Mouse (Mus musculus) NIH3T3 (cell line): ENCODE data around the gene Sppl3.
A peak's percentile ranks its signal among the peaks of the same experiment; 100 is the strongest.
"Not testable (repeated sequence)": the region's sequence is repeated elsewhere in the genome, so short reads cannot be mapped to it uniquely, and the experiment has no call there.

Source experiments
- DNase-seq: peaks from one replicate; pipeline ENCODE4 v3.0.0-alpha.2; 2012; ENCODE audit warnings: low read depth

Sppl3 gene

DNA sequence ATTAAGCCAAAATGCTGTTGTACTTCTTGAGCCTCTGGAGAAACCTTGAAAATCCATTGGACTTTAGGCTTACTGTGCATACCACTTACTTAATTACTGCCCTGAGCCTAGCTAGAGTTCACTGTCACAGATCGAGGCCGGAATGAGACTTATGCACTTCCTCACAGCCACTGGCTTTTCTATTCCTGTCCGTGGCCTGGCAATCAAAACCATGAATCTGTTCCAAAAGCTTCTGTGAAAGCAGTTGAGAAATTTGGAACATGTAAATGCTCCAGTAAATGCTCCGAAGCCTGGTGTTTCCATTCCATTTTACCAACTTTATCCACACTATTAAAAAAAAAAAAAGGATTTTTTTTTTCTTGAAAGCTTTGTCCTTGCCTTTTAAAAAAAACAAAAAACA, 29.8 kb downstream of the Sppl3 start:
- DNase-seq = peak; percentile 43

DNA sequence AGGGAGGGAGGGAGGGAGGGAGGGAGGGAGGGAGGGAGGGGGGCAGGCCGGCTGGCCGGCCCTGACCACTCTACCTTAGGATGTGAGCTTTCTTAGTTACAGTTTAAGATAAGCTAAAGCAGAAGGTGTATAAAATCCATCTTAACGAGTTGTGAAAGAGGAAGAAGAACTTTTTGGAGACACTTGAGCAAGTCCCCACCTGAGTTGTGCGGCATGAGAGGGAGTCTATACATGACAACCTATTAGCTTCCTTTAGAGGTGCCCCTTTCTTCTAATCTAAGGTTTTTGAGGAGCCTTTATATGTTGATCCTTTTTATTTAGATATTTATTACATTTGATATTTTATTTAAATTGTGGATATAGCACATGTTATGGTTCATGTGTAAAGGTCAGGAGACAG, 32.7 kb downstream of the Sppl3 start:
- no peak for DNase-seq

DNA sequence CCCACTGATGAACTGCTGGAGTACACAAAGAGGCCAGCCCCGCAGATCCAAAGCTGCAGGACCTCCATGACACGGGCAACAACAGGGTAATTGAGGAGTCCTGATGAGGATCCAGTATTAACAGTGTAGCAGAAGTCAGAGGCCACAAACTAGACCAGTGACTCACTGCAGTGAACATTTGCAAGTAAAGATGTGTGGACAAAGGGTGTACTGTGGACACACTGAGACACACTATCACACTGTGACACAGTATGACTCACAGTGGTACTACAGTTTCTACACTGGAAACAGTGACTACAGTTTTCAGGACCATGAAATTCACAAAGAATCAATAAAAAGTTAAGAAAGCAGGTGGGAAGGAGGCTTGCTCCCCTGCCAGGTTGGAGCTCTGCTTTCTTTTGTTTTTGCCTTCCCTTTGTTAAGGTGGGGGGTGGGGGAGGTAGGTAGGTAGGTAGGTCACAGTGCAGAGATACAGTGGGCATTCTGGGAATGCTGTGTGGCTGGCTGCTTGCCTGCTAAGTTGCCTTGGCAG, 34.3 kb downstream of the Sppl3 start:
- DNase-seq = no peak

DNA sequence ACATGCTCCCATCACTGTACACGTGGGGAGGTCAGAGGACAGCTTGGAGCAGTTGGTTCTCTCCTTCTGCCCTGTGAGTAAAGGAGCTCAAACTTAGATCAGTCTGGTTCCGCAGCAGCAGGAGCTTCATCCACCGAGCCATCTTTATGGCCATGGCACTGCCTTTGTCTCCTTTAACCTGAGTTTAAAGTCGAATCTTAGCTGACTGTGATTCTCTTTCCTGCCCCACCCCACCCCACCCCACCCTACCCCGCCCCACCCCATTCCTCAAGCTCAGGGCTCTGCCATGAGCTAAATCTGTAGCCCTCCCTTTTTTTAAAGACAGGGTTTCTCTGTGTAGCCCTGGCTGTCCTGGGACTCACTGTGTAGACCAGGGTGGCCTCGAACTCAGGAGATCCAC, 38.8 kb downstream of the Sppl3 start:
- DNase-seq = no peak

DNA sequence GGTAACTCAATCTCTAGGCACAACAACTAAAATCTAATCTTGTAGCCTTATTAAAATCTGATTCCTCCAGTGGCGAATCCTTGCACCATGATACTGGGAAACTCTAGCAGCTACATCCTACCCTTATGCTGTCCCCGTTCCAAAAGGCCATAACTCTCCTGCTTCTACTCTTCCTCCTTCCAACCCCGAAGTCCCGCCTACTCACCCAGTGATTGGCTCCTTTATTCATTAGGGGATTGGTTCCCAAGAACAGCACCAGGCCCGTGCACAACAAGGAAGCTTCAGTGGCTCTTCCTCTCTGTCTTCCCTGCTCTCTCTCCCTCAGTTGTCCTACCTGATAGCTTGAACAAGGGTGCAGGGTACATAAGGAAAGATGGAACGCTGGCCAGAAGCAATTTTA, 39.8 kb downstream of the Sppl3 start:
- DNase-seq = no peak

DNA sequence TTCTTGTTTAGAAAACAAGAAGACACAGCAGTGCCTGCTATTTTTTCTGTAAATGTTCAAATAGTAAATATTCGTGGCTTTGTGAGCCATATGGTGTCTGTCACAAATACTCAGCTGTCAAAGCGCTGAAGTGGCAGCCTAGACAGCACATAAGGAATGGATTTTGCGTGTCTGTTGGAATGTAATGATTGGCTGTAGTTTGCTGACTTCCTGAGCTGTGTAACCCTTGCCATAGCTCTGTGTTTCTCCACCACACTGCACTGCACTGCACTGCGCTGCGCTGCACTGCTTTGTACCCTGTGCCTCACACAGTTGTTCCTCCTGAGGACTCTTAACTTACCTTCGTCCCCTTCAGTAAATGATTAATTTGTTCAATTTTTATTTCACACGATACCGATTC, 41.6 kb downstream of the Sppl3 start:
- no peak for DNase-seq

DNA sequence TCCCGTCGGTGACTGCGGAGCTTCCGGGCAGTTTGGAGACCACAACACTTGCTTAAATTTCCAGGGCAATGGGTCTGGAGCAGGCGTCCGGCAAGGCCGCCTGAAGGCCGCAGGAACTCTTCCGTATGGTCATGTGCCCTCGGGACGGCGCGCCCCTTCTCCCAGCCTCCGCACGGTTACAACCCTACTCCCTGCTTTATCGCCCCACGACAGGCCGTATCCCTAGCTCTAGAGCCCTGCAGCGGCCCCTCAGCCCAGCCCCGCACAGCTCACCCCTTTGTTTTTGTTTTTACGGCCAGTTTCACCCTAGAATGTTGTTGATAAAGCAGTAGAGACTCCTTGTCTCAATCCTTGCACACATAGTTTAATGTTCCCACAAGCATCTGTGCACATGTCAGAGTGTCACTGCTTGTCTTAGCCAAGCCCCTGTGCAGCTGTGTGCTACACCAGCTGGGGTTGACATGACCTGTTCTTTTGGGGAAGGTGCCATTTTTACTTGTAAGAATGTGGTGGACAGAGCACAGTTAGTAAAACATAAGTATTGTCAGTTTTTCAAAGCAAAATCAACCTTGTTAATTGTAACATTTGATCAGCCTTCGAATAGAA, 43.0 kb downstream of the Sppl3 start:
- DNase-seq = no peak

DNA sequence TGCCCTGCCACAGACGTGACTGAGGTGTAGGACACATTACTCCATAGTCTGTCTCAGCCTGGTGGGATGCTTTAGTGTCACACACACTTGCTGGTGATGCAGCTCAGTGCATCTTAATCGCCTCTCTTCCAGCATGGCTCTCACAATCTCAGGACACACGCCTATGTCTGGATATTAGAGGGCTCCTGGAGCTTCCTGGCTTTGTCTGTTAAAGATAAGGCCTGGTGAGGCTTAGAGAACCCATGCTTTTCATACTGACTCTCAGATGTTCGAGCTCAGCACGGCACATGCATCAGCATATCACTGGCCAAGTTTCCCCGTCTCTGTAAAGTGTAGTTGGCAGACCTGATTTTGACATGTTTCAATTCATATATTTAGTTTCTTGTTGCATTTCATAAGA, 44.5 kb downstream of the Sppl3 start:
- no peak for DNase-seq

DNA sequence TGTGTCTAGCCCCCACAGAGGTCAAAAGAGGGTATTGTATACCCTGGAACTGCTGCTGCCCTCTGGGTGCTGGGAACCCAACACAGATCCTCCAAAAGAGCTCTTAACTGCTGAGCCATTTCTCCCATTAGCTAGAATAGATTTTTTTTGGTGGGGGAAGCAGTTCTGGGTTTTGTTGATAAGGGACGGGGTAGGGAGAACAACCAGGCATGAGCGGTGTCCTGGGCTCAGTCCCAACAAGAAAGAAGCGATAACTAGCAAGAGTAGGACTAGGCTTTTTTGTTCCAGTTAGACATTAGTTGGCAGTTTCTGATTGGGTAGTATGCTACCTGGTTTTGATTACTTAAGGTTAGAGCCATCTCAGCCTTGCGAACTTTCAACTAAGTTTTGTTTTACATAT, 46.2 kb downstream of the Sppl3 start:
- no peak for DNase-seq

DNA sequence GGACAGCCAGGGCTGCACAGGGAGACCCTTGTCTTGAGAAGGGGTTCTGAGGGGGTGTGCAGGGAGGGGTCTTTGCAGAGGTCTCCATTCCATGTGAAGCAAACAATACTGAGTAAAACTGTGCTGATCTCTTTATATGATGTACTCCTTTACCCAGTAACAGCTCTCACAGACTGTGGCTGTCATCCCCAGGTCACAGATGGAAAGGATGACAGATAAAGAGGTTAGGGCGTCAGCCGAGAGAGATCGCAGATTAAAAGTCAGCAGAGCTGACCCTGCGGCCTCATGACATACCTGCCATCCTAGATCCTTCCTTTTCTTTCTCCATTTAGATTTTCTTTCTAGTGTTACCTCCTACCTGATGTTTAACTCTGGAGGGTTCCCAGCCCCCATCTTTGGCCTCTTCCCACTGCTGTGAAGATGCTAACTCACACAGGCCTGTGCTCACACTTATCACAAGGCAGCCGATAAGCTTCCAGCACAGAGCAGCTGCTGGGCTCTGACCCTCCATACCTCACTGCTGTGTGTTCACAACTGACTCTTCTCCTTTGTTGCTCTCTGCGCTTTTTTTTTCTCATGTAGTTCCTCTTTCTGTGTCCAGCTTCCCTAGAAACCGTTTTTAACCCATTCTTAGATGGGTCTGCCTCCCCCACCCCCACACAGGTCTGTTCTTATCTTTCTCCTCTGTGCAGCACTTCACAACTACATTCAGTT, 47.8 kb downstream of the Sppl3 start:
- DNase-seq = no peak

DNA sequence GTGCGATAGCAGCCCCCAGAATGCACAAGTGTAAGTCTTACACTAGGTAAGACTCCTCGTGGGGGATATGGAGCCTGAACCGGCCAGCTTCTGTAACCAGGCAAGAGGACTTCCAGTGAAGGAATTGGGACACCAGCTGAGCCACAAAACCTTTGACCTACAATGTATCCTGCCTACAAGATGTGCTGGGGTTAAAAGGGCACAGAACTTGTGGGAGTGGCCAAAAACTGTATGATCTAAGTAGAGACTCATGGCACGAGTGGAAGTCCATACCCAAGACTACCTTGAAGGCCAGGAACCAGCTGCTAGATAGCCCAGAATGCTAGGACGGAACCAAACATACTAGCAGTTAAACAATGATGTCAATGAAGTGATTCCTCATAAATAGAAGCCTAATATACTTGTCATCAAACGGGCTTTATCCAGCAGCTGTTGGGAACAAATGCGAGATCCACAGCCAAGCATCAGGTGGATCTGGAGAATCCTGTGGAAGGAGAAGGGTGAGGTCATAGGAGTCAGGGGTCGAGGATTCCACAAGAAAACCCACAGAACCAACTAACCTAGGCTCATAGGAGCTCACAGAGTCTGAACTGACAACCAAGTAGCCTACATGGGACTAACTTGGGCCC, 49.2 kb downstream of the Sppl3 start:
- DNase-seq = no peak

DNA sequence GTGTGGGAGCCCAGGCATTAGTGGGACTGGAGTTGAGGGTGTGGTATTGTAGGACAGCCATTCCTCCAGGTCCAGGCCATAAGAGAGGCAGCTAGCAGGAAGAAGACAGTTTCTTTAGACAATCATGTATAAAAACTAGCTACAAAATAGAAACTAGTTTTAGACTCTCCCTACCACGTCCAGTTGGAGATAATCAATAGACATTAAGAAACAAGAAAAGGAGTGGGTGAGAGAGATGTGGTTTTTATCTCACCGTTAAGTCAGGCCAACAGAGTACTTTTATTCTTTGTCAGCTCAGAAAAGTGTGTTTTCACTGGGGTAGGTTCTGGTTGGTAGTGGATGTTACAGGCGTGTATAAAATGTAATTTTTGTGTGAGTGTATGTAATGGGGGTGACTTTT, 50.0 kb downstream of the Sppl3 start:
- DNase-seq = no peak

DNA sequence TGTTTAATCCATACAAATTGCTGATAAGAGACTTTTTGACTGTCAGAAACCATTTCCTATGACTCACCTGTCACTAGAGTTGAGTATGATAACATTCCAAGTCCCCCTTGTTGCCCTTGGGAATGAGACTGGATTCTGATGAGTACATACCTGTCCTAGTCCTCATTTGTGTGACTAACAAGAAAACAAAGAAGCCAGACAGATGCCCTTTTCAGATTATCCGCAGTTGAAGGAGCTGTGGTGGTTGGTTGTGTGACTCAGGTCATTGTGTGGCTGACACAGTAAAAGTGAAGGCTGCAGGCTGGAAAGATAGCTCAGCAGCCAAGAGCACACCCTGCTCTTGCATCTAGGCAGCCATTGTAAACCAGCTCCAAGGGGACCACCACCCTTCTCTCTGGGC, 51.6 kb downstream of the Sppl3 start:
- DNase-seq = no peak

DNA sequence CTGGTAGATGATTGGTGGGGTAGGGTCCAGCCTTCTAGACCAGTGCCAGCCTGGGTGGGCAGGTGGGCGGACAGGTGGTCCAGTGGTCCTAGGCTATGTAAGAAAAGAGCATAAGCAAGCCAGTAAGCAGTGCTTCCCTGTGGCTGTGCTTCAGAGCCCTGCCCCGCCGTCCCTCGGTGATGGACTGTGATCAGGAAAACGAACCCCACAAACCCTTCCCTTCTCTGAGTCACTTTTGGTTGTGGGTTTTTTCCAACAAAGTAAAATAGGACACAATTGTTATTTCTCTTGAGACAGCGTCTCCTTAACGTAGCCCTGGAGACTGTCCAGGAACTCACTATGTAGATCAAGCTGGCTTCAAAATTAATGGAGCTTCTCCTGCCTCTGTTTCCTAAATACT, 52.5 kb downstream of the Sppl3 start:
- DNase-seq = no peak

DNA sequence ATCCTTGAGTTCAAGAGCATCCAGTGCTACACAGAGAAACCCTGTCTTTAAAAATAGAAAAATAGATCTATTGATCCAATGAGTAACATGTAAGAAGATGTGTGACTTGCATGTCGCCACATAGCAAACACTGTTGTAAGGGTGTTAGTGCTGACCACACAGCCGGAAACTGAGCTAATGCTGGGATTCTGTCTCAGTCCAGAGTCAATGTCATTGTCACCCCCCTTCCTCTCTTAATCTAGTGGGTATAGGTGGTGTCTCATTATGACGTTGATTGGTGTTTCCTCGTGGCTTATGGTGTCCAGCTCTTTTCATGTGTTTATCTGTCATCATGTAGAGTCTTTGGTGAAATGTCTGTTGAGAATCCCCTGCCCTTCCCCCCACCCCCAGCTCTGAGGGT, 55.3 kb downstream of the Sppl3 start:
- DNase-seq = no peak

DNA sequence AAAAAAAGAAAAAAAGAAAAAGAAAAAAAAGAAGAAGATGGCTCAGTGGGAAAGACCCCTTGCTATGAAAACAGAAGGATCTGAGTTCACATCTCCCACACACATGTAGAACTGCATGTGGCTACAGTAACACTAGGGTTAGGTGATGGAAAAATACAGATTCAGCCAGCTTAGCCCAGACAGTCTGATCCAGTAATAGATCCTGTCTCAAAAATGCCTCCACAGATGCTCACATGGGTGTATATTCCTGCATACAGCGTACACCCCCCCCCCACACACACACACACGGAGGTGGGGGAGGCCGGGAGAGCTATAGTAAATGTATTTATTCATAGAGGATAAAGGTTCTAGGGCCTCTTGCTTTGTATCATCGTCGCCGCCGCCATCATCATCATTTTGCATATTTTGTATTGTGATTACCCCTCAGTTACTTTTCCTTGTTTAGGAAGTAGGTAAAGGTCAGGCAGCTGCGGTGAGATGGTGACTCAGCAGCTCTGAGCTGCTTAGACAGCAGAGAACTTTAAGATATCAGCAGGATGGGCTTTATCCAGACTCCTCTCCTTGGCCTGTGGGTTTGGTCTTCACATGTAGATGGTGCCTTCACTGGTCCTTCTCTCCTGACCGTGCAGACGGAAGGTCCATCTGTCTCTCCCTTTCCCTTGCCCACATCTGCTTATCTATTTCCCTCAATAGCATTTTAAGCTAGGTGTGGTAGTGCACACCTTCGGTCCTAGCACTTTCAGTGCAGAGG, 57.9 kb downstream of the Sppl3 start:
- DNase-seq = peak; percentile 21

DNA sequence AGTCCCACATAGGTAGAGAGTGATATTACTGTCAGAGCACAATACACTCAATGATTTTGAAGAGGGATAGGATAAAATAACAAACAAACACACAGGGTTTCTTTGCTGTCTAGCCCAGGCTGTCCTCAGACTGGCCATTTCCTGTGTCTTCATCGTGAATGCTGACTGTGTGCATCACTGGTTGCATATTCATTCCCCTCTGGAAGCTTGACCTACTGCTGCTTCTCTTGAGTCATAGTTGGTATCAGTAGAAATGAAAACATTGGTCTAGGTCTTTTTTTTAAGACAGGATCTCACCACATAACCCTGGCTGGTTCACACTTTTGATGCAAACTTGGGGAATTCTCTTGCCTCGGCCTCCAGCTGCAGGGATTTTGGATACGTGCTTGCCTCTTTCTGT, 58.7 kb downstream of the Sppl3 start:
- DNase-seq = peak; percentile 47

DNA sequence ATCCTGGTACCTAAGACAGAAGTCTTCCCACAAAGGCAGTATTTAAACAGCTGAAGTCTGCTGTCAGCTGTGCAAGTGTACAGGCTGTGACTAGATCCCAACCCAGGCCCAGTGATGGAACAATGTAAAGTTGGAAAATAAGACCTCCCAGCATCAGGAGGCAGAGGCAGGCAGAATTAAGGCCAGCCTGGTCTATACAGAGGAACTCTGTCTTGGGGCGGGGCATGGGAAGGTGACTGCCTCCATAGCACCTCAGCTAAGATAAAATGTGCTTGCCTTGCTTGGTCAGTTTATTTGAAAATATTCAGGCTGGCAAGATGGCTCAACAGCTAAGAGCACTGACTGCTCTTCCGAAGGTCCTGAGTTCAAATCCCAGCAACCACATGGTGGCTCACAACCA, 59.5 kb downstream of the Sppl3 start:
- no peak for DNase-seq

DNA sequence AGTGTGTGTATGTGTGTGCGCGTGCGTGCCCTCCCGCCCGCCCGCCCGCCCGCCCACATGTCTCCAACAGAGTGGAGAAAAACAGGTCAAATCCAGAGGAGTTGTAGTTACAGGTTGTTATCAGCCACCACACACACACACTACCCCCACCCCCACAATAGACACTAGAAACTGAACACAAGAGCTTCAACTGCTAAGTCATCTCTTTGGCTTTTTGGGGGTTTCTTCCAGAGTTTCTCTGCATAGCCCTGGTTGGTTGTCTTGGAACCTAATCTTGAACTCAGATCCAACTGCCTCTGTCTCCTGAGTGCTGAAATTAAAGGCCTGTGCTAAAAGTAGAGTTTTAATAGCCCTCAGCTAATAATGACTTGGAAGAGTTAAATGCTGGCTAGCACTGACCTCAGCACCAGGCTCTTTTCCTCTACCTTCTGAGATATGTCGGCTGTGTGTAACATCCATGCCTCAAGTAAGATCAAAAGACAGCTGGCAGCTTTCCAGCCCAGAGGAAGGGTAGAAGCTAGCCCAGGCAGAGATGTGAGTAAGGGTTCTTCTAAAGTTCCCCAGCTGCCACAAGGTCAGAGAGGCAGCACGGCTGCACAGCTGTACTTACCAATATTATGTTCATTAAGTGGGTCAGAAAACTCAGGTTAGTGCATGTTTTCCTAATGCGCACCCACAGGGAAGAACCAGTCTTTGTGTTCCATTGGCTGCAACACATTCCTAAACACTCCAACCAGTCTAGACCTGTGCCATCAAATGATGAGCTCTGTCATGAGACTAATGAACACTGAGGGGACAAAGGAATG, 60.4 kb downstream of the Sppl3 start:
- peak; percentile 35 for DNase-seq

DNA sequence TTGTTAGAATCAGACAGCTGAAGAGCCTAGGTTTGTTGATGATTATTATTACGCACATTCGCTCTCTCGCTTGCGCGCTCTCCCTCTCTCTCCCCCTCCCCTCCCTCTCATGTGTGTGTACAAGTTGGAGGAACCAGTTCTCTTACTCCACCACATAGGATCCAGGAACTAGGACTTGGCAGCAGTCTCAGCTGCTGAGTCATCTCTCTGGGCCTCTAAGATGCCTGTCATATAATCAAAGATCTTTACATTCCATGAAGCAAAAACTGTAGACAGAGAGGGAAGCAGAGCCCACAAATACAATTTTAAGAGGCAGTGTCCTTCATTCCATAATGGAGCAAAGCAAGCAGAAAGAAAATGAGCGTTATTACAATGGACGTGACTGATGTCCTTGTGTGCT, 61.2 kb downstream of the Sppl3 start:
- peak; percentile 92 for DNase-seq

DNA sequence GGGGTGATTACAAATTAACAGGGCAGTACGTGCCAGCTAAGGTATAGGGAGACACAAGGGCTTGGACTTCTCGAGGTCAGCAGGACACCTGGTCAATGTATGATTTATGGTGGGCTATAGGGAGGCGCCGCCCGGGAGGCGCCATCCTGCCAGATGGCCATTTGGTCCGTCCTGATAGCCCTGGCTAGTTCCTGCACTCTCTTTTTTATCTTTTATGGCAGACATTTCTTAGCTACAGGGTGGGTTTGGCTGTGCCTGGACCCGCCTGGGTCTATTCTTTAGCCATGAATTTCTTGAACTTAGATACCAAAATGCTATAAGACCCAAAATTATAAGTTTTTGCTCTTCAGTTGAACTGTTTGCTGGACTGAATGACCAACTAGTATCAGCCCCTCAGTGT, 62.4 kb downstream of the Sppl3 start:
- DNase-seq = not testable (repeated sequence)

DNA sequence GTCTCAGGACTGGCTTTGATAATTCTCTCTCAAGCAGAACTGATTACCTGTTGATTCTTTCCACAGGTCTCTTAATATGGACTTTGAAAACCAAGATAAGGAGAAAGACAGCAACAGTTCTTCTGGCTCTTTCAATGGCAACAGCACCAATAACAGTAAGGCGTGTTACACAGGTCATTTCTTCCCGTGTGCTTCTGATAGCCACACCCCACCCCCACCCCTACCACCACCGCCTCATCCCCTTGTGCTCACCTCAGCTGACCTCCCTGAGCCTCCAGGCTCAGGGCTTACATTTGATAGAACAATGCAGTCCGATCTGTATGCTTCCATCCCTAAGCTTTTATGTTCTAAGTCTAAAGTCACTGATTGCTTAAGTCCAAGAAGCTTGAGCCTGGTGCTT, 63.8 kb downstream of the Sppl3 start:
- DNase-seq = no peak
